Mouse (Mus musculus) ES-Bruce4 (cell line): ENCODE data around the gene Pom121l2. TPM values are rescaled to one million over a fixed set of nuclear protein-coding genes. Genes with fewer than 3 reads are reported as not detected.
A peak's percentile ranks its signal among the peaks of the same experiment; 100 is the strongest.

Source experiments
- H3K27ac ChIP-seq: 2 replicates; pipeline ENCODE4 v1.5.1; 2012; ENCODE audit warnings: low read length, inconsistent platforms; ENCODE audit not compliant: insufficient read depth
- H3K27me3 ChIP-seq: 2 replicates; pipeline ENCODE4 v1.6.1; 2012; ENCODE audit warnings: mild to moderate bottlenecking, low read length, inconsistent platforms; ENCODE audit not compliant: control insufficient read depth, poor library complexity, insufficient read depth, severe bottlenecking
- H3K36me3 ChIP-seq: 2 replicates; pipeline ENCODE4 v1.6.1; 2012; ENCODE audit warnings: inconsistent platforms, mild to moderate bottlenecking, low read length, moderate library complexity; ENCODE audit not compliant: control insufficient read depth, poor library complexity, insufficient read depth, severe bottlenecking
- H3K4me1 ChIP-seq: one replicate; pipeline ENCODE4 v1.8.1; 2011; ENCODE audit warnings: low read length; ENCODE audit not compliant: control insufficient read depth, insufficient read depth
- H3K4me3 ChIP-seq: 2 replicates; pipeline ENCODE4 v1.5.1; 2011; ENCODE audit warnings: low read depth, mild to moderate bottlenecking, low read length
- H3K9ac ChIP-seq: 2 replicates; pipeline ENCODE4 v1.6.1; 2012; ENCODE audit warnings: low read depth, mild to moderate bottlenecking, inconsistent platforms; ENCODE audit not compliant: poor library complexity, severe bottlenecking
- H3K9me3 ChIP-seq: replicated peaks from 2 replicates; pipeline ENCODE4 v1.6.1; 2012; ENCODE audit warnings: mild to moderate bottlenecking, low read length, inconsistent platforms; ENCODE audit not compliant: control insufficient read depth, poor library complexity, insufficient read depth, severe bottlenecking
- CTCF ChIP-seq: IDR thresholded peaks from one replicate; pipeline ENCODE4 v1.8.1; 2011; ENCODE audit warnings: low read depth, low read length
- EP300 ChIP-seq: IDR thresholded peaks from 2 replicates; pipeline ENCODE4 v1.6.1; 2011; ENCODE audit warnings: low read depth, low read length; ENCODE audit not compliant: insufficient read depth
- POLR2A ChIP-seq: IDR thresholded peaks from one replicate; pipeline ENCODE4 v1.8.1; 2011; ENCODE audit warnings: low read length; ENCODE audit not compliant: insufficient read depth
- polyA plus RNA-seq: library from polyadenylated mRNA; stranded (reverse); fragments of >200 nt; gene quantifications from 2 replicates; pipeline ENCODE4 v1.2.4, GENCODE M21; 2011; ENCODE audit warnings: low read depth; ENCODE audit not compliant: missing spikeins, insufficient read depth, insufficient read length

The Pom121l2 gene
- polyA plus RNA-seq, 1 experiment = not detected

DNA sequence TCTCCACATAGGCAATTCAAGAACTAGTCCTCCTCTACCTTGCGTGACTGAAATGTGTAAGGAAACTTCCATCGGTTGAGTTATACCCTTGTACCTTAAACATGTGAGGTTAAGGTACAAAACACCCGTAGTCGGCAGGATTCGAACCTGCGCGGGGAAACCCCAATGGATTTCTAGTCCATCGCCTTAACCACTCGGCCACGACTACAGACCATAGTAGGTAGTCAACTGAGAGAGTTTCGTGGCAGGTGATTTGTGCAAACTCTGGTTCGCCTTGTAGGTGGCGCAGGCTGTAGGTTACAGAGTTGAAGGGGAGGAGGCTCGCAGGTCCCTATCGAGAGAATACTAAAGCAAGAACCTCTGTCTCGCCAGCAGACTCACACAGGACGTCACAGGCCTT, 44.0 kb upstream of the Pom121l2 start:
- Histone ChIP-seq H3K27ac (peak overlapping the region; percentile 82), H3K4me1 (no peaks in the 10 kb centered on the region), H3K27me3 (no peaks in the 10 kb centered on the region), H3K9me3 (no peaks in the 10 kb centered on the region), H3K4me3 (peak overlapping the region; percentile 71), H3K36me3 (no peaks in the 10 kb centered on the region), H3K9ac (peak overlapping the region; percentile 78)
- TF ChIP-seq POLR2A (no peak), EP300 (0 out of 2 replicates have a peak, but pooled peaks have one; percentile 8), CTCF (no peak)

DNA sequence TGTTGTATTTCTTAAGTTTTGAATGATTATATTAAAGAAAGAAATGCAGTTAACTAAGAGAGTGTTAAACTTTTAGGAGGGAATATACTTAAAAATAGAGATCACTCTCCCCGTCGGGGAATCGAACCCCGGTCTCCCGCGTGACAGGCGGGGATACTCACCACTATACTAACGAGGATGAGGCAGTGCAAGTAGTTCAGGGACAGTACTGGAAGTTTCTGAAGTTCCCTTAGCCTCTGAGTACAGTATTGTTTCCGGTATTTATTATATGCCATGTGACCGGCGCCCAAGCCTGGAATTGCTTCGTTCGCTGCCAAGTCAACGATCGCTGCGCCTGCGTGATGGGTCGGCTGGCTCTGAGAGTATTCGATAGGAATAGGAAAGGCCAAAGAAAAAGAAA, 40.8 kb upstream of the Pom121l2 start:
- Histone ChIP-seq H3K36me3 (no peaks in the 10 kb centered on the region), H3K4me3 (peak overlapping the region; percentile 89), H3K4me1 (no peaks in the 10 kb centered on the region), H3K27me3 (no peaks in the 10 kb centered on the region), H3K9me3 (no peaks in the 10 kb centered on the region), H3K27ac (peak overlapping the region; percentile 12; the same call in 1 of the 2 replicates), H3K9ac (peak overlapping the region; percentile 95)
- TF ChIP-seq POLR2A = no peak

DNA sequence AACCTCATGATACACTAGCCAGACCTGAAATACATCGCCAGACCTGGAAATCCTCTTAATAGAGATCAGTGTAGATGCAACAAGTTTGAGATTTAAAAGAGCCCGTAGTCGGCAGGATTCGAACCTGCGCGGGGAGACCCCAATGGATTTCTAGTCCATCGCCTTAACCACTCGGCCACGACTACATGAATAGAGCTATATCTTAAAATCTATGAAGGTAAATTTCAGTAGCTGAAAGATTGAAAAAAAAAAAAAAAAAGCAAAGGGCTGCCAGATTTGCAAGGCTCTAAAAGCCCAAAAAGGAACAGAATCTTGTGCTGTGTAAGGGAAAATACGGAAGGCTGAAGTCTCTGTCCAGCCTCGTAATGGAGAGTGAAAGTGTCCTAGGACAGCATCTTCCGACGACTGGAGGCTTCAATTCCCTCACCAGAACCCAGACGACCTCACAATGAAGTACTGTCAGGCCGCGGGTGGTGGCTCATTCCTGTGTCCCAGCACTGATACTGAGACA, 40.1 kb upstream of the Pom121l2 start:
- Histone ChIP-seq H3K9ac (peak overlapping the region; percentile 95), H3K27me3 (no peaks in the 10 kb centered on the region), H3K27ac (peak overlapping the region; percentile 12; the same call in 1 of the 2 replicates), H3K36me3 (no peaks in the 10 kb centered on the region), H3K4me1 (no peaks in the 10 kb centered on the region), H3K4me3 (peak overlapping the region; percentile 89), H3K9me3 (no peaks in the 10 kb centered on the region)
- no peak for TF ChIP-seq CTCF
- no peak for TF ChIP-seq EP300
- no peak for TF ChIP-seq POLR2A

DNA sequence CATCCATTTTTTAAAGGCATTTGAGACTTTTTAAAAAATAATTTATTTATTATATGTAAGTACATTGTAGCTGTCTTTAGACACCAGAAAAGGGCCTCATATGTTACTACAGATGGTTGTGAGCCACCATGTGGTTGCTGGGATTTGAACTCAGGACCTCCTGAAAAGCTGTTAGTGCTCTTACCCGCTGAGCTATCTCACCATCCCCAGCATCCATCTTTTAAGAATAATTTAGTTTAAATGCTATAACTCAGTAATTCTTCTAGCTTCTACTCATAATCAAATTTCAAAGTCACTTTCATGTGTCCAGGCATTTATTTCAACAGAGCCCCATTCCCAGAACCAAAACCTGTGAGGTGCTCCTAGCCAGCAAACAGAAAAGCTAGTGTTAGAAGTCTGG, 37.4 kb upstream of the Pom121l2 start:
- Histone ChIP-seq H3K9me3 (no peaks in the 10 kb centered on the region), H3K27ac (no peak overlapping the region), H3K4me1 (no peaks in the 10 kb centered on the region), H3K36me3 (no peaks in the 10 kb centered on the region), H3K27me3 (no peaks in the 10 kb centered on the region), H3K4me3 (no peak overlapping the region), H3K9ac (no peak overlapping the region)
- no peak for TF ChIP-seq EP300

GRCm38 (mm10) chr13:21944592-21944925, 36.4 kb upstream of the Pom121l2 start:
- TF ChIP-seq EP300 = no peak
- TF ChIP-seq CTCF = no peak
- TF ChIP-seq POLR2A = peak; percentile 85
- Histone ChIP-seq H3K36me3 (0 out of 2 replicates have a peak, but pooled peaks cover under 1% of the 10 kb centered on the region), H3K9ac (peak overlapping the region; percentile 7; the same call in 1 of the 2 replicates), H3K9me3 (no peaks in the 10 kb centered on the region), H3K4me1 (no peaks in the 10 kb centered on the region), H3K27me3 (no peaks in the 10 kb centered on the region), H3K4me3 (peak overlapping the region; percentile 99), H3K27ac (peak overlapping the region; percentile 27; the same call in 1 of the 2 replicates)

GRCm38 (mm10) chr13:21944926-21945740, 35.9 kb upstream of the Pom121l2 start, which contains the start of gene Zfp184:
Gene Zfp184, plus strand, starts transcription at chr13:21945094.
- Histone ChIP-seq H3K9ac (peak within 1 kb of the TSS; percentile 76), H3K4me3 (peak within 1 kb of the TSS; percentile 99), H3K36me3 (peaks cover 5% of the 10 kb centered on the region; the same call in 1 of the 2 replicates), H3K4me1 (no peaks in the 10 kb centered on the region), H3K27me3 (no peaks in the 10 kb centered on the region), H3K9me3 (no peaks in the 10 kb centered on the region), H3K27ac (peak within 1 kb of the TSS; percentile 27)
- TF ChIP-seq EP300 = no peak
- TF ChIP-seq CTCF = no peak
- TF ChIP-seq POLR2A = peak; percentile 4
